Mouse (Mus musculus): ENCODE measurements around the gene Clec9a.

The Clec9a gene

DNA sequence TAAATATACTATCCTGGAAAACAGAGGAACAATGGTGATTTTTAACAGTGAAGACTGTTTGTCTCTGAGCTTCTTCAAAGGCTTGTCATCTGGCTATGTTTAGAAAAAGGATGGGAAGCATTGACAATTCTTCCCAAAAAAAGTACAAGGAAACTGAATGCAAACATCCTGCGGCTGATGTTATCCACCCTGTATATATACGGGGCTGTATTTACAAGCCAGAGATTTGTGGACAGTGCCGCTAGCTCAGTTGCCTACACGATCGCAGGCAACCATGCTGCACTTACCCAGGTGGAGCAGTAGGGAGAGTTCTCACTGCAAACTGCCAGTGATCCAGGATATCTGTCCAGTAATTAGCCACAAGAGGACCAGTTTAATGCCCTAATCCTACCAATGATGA is 16.6 kb downstream of the Clec9a start:
- DNase-seq = no peak

DNA sequence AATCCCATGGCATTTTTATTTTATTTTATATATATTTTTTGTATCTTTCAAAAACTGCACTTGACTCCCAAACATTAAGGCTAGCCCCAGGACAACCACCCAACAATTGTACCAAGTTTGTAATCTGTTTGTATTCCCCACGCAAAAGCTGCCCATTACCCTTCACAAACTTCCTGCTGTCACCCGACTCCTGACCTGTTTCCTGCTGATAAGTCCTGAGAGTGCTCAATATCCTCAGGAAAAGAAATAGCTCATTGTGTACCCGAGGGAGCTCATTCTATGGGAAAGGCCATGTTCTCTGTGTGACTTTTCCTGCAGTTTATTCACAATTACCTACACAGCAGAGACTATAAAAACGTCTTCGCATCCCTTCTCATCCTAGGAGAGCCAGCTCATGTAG is 17.1 kb downstream of the Clec9a start:
- DNase-seq = no peak

DNA sequence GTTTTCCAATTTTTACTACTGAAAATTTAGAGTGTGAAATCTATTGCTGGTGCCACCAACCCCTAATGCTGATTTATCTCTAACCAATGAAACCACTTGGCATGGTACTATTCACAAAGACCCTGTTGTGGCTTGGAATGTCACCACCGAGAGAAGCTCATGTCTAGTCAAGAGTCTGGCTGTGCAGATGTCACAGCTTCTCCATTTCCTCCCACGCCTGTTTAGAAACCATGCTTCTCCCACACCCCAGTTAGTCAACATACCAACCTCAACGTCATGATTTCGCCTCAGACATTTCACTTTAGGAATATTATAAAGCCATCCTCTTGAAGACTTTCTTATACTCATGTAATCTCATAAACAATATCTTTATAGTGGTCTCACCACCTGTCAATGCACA is 18.6 kb downstream of the Clec9a start:
- DNase-seq = no peak

DNA sequence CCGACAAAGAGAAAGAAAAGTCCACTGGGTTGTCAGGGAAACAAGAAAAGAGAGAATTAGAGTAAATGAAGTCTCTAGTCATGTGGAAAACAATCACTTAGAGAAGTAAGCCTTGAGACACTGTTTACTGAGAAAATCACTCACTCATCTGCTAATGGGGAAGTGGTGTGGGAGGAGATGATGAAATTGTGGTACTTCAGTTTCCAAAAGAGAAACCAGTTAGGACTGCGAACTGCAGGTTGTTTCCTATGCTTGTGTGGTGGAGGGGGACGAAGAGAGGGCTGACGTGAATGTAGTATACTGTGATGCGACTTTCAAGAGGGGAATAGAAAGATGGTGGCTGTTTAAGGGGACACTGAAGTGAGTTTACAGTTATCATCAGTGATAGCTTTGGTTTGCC is 25.6 kb downstream of the Clec9a start:
- DNase-seq = no peak

DNA sequence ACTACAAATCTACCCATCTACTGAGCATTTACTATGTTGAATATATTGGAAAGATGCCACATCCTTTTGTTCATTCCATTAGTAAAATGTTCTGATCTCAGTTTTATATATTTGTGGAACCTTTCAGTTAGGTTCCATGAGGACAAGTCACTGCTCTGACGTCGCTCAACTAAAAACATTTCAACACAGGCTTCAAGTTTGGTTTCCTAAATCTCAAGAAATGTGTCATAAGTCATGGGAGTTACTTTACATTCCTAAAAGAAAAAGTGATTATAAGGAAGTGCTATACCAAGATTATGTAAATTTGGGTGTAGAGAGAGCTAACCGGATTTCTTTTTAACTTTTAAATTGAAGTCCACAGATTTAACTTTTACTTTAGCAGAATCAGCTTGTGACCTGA is 27.4 kb downstream of the Clec9a start:
- no peak for DNase-seq

DNA sequence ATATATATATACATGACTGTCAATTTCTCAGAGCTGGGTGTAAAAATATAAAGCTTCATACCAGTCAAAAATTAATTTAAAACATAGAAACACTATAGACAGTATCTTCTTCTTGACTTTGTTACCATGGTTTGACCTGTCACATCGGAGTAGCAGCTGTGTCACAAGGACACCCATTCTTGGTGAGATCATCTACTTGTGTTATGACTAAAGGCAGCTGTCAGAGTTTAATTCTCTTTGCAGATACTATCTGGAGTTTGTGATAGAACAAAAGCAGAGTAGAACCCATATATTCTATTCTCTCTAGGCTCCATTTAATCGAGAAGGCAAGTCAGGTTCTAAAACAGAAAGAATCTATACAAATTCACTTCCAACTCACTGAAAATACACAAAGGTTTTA is 29.4 kb downstream of the Clec9a start:
- no peak for DNase-seq

DNA sequence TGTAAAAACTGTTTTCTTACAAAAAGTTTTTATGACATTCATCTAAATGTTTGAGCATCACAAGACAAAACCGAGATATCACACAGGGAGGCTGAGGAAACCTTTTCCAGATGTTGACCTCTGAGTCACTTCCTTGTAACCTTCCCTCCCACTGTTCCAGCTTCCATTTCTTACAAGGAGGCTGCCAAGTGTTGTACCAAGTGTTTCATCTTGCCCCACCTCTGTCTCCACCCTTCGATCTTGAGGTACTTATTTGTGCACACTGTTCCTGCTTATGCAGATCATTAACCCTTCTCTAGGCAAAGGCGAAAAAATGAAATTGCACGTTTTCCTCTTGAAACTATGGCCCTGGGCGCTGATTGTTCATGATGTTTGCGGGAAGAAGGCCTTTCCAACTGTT is 41.1 kb downstream of the Clec9a start:
- DNase-seq = no peak

DNA sequence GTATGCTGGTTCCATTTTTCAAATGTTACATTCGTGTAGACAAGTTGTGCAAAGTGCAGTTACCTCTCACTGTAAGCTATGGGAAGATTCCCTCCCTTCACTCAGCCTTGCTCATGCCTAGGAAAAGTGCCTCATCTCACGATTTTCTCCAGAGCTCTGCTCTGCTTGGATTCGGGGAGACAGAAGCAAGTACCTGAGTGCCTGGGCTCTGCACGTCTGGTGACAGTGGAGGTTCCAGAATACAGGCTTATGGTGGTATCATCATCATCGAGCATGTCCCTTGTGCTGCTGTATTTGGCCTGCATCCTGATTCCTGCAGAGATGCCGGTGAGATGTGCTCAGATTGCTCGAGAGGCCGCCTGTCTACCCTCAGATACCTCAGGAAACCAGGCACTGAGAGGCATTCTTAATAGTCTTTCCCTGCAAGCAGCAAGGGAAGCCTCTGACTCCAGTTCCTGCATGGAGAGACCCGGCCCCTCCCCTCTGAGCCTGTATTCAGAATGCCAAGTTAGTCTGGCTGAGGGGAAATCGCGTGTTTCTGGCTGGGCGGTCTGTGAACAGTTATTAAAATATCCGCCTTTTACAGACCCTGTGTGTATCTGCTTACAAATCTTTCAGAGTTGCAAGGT is 42.9 kb downstream of the Clec9a start, which contains the start of gene Clec1a:
Gene Clec1a, minus strand, starts transcription at position 590 of the 629 bp plus-strand sequence.
- DNase-seq = no peak

DNA sequence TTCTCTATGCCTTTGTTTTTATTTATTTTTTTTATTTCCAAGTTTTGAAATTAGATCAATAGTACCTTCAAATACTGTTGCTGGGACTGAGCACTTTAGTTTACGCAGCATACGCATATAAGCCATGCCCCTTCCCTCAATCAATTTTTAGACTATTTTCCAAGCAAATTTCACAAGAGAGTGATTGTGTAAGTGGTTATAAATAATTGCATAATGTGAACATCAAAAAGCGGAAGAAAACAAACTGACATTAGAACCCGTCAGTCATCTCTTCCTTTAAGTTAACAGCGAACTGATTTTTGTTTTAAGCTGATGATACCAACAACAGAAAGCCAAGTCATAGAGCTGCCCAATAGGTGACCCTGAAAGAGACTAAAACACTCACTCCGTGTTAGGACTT is 62.7 kb downstream of the Clec9a start:
- no peak for DNase-seq

DNA sequence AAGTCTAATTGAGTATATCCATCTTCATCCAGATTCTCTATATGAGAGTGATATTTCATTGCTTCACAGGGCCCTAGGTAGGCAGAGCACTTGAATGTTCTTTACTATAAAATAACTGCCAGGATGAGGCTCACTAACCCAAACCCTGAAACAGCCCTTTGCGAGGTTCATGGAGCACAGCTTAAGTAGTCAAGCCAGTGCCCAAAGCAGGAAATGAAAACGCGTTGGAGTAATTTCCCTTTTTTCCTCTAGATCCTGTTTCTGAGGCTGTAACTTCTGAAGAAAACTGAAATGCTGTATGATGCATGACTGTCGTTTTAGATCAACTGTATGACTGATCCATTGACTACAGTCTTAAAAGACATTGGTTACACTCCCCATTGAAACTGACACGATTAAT is 64.0 kb downstream of the Clec9a start:
- no peak for DNase-seq

Measured in thymus, postnatal 36 days (tissue).